Mouse (Mus musculus) CH12.LX (cell line): ENCODE data around the gene Vstm5. TPM values are rescaled to one million over a fixed set of nuclear protein-coding genes. Genes with fewer than 3 reads are reported as not detected.
A peak's percentile ranks its signal among the peaks of the same experiment; 100 is the strongest.

ENCODE experiments used
- DNase-seq: peaks from one replicate; pipeline ENCODE4 v3.0.0-alpha.2; 2013; ENCODE audit errors: extremely low read depth
- H3K27ac ChIP-seq: 2 replicates; pipeline ENCODE4 v1.5.1; 2012; ENCODE audit warnings: low read depth, mild to moderate bottlenecking, control low read depth, moderate library complexity; ENCODE audit not compliant: insufficient read depth
- H3K27me3 ChIP-seq: replicated peaks from 2 replicates; pipeline ENCODE3; 2012; ENCODE audit warnings: inconsistent platforms
- H3K36me3 ChIP-seq, 2 experiments: replicated peaks in 1 of 2; 2 replicates each; pipeline versions ENCODE3 to v1.6.1; 2012; ENCODE audit warnings: inconsistent platforms in 1 of 2, low read length in 1 of 2, mild to moderate bottlenecking in 1 of 2, mixed read lengths in 1 of 2, moderate library complexity in 1 of 2; ENCODE audit not compliant: control insufficient read depth in 1 of 2, insufficient read depth in 1 of 2
- H3K4me1 ChIP-seq, 2 experiments: 2 replicates each; pipeline ENCODE4 v1.6.1; 2012; ENCODE audit warnings: inconsistent platforms in 1 of 2, moderate library complexity in 1 of 2; ENCODE audit not compliant: insufficient read depth in 2 of 2, control insufficient read depth in 1 of 2
- H3K4me2 ChIP-seq: 2 replicates; pipeline ENCODE4 v1.6.1; 2012; ENCODE audit warnings: low read depth, mild to moderate bottlenecking, control low read depth; ENCODE audit not compliant: poor library complexity, insufficient read depth, severe bottlenecking
- H3K4me3 ChIP-seq, 3 experiments: fragments of 150-350 bp in 1 of 3; sonication (generic) in 1 of 3; replicated peaks in 1 of 3; 2 replicates each; pipeline versions ENCODE3 to v1.5.1; 2011 to 2012; ENCODE audit warnings: low read depth in 2 of 3, low read length in 2 of 3, mild to moderate bottlenecking in 2 of 3, moderate library complexity in 2 of 3, control low read depth in 1 of 3, improper control_type of control experiment in 1 of 3, inconsistent platforms in 1 of 3, mixed read lengths in 1 of 3; ENCODE audit not compliant: poor library complexity in 1 of 3
- H3K79me2 ChIP-seq: replicated peaks from 2 replicates; pipeline ENCODE4 v1.6.1; 2012; ENCODE audit warnings: mild to moderate bottlenecking, moderate library complexity; ENCODE audit not compliant: control insufficient read depth, poor library complexity, insufficient read depth, severe bottlenecking; ENCODE audit errors: extremely low read depth
- H3K9ac ChIP-seq: 2 replicates; pipeline ENCODE4 v1.6.1; 2012; ENCODE audit warnings: low read depth, mild to moderate bottlenecking, control low read depth, moderate library complexity; ENCODE audit not compliant: insufficient read depth
- H3K9me3 ChIP-seq: replicated peaks from 2 replicates; pipeline ENCODE3; 2012; ENCODE audit warnings: low read length, inconsistent platforms, mixed read lengths
- BHLHE40 ChIP-seq: IDR thresholded peaks from 2 replicates; pipeline ENCODE4 v1.6.1; 2011; ENCODE audit warnings: mild to moderate bottlenecking, low read depth, low read length, improper control_type of control experiment
- CHD2 ChIP-seq: IDR thresholded peaks from 2 replicates; pipeline ENCODE4 v1.6.1; 2011; ENCODE audit warnings: low read length, improper control_type of control experiment
- HCFC1 ChIP-seq: IDR thresholded peaks from 2 replicates; pipeline ENCODE4 v1.6.1; 2012; ENCODE audit warnings: low read depth, mild to moderate bottlenecking, inconsistent platforms, low read length, improper control_type of control experiment
- JUND ChIP-seq: conservative IDR thresholded peaks from 2 replicates; pipeline ENCODE4 v1.6.1; 2011; ENCODE audit warnings: low read depth, low read length, improper control_type of control experiment
- KAT2A ChIP-seq: IDR thresholded peaks from 2 replicates; pipeline ENCODE4 v1.6.1; 2012; ENCODE audit warnings: low read length, improper control_type of control experiment, inconsistent platforms; ENCODE audit not compliant: insufficient replicate concordance
- MAFK ChIP-seq: IDR thresholded peaks from 2 replicates; pipeline ENCODE4 v1.6.1; 2011; ENCODE audit warnings: low read length, improper control_type of control experiment; ENCODE audit not compliant: insufficient replicate concordance
- MAZ ChIP-seq: IDR thresholded peaks from 2 replicates; pipeline ENCODE4 v1.6.1; 2012; ENCODE audit warnings: low read depth, mild to moderate bottlenecking, inconsistent platforms, low read length, improper control_type of control experiment, moderate library complexity
- MEF2A ChIP-seq: IDR thresholded peaks from 2 replicates; pipeline ENCODE4 v1.6.1; 2014; ENCODE audit warnings: low read depth, mild to moderate bottlenecking, inconsistent platforms, low read length, improper control_type of control experiment, borderline replicate concordance
- NRF1 ChIP-seq: IDR thresholded peaks from 2 replicates; pipeline ENCODE4 v1.6.1; 2014; ENCODE audit warnings: low read depth, mild to moderate bottlenecking, inconsistent platforms, low read length, improper control_type of control experiment, moderate library complexity
- PAX5 ChIP-seq: IDR thresholded peaks from 2 replicates; pipeline ENCODE4 v1.6.1; 2012; ENCODE audit warnings: low read length, inconsistent platforms, mixed read lengths
- RAD21 ChIP-seq: IDR thresholded peaks from 2 replicates; pipeline ENCODE4 v1.6.1; 2011; ENCODE audit warnings: low read depth, mild to moderate bottlenecking, low read length, improper control_type of control experiment, moderate library complexity
- RCOR1 ChIP-seq: conservative IDR thresholded peaks from 2 replicates; pipeline ENCODE4 v1.6.1; 2012; ENCODE audit warnings: low read depth, mild to moderate bottlenecking, inconsistent platforms, low read length, improper control_type of control experiment
- SMC3 ChIP-seq: IDR thresholded peaks from 2 replicates; pipeline ENCODE4 v1.6.1; 2011; ENCODE audit warnings: low read depth, low read length, improper control_type of control experiment
- TCF12 ChIP-seq: IDR thresholded peaks from 2 replicates; pipeline ENCODE4 v1.6.1; 2014; ENCODE audit warnings: low read depth, mild to moderate bottlenecking, inconsistent platforms, low read length, improper control_type of control experiment
- USF1 ChIP-seq: IDR thresholded peaks from 2 replicates; pipeline ENCODE4 v1.6.1; 2014; ENCODE audit warnings: low read depth, mild to moderate bottlenecking, inconsistent platforms, low read length, improper control_type of control experiment
- ZC3H11A ChIP-seq: IDR thresholded peaks from 2 replicates; pipeline ENCODE4 v1.6.1; 2012; ENCODE audit warnings: low read depth, mild to moderate bottlenecking, inconsistent platforms, low read length, improper control_type of control experiment
- ZNF384 ChIP-seq: IDR thresholded peaks from 2 replicates; pipeline ENCODE4 v1.6.1; 2012; ENCODE audit warnings: low read depth, low read length, improper control_type of control experiment, inconsistent platforms
- dilution Hi-C: fragments of 300-500 bp; cut with MboI; formaldehyde crosslinking; loops from 2 replicates; pipeline ENCODE4 v1.14.3; 2020; ENCODE audit warnings: low sequenced_read_pairs; ENCODE audit not compliant: extremely low pct_unique_long_range_greater_than_20kb, extremely low pct_ligation_motif_present
- in situ Hi-C: fragments of 300-500 bp; cut with MboI; formaldehyde crosslinking; loops from 3 replicates; pipeline ENCODE4 v1.14.3; 2019; ENCODE audit warnings: low sequenced_read_pairs, low pct_ligation_motif_present, low pct_unique_long_range_greater_than_20kb, mixed read lengths
- polyA plus RNA-seq: library from polyadenylated mRNA; unstranded; fragments of >175 nt; gene quantifications from 2 replicates; pipeline ENCODE4 v1.2.1, GENCODE M21; 2012; ENCODE audit warnings: low read depth; ENCODE audit not compliant: insufficient read length
- total RNA-seq, 2 experiments: library from RNA; depleted of rRNA; stranded (reverse); fragments of 300-350 nt in 1 of 2; fragments of >200 nt in 1 of 2; gene quantifications; 2 replicates each; pipeline ENCODE4 v1.2.3; 2012 to 2014

Gene Vstm5
- total and polyA plus RNA-seq, 3 experiments = not detected

DNA sequence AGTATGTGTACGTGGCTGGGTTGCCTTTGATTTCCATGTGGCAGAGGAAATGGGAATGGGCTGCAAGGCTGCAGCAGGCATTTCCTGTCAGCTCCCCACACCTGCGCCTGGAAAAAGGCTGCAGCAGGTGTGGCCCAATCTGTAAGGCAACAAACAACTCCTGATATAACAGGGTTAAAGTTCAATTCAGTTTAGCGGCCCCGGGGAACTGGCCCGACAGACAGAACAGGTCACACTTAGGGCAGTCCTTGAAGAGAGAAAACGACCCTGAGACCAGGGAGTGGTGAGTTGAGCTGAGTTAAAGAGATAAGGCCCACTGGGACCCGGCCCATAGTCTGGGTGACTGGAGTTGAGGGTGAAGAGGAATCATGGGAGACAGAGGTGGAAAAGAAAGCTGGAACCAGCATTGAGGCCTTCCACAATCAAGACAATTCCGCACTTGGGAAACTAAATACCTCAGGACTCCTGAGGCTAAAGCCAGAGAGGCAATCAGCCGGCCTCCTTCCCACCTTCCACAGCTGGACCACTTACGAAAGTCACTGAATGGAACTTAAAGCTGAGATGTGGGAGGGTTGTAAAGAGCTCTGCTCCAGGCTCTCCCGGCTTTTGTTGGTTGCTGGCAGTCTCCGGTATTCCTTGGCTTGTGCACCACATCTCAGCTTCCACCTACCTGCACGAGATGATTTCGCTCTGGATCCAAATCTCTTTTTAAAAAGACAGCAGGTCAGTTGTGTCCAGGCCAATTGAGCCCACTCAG is 6.7 kb downstream of the Vstm5 start:
- Histone ChIP-seq H3K36me3 (no peaks in the 10 kb centered on the region), H3K4me2 (no peak overlapping the region), H3K4me1 (peaks cover 0 to 7% of the 10 kb centered on the region in 2 experiments; a peak in 2 of 4 replicates), H3K9ac (no peak overlapping the region), H3K9me3 (peaks cover 1% of the 10 kb centered on the region), H3K27ac (no peak overlapping the region), H3K79me2 (no peaks in the 10 kb centered on the region), H3K27me3 (no peaks in the 10 kb centered on the region), H3K4me3 (no peak overlapping the region)
- in situ Hi-C loops = no loop called here
- no peak for DNase-seq
- dilution Hi-C loops = no loop called here
- TF ChIP-seq MEF2A (no peak), PAX5 (no peak), MAZ (no peak), RCOR1 (no peak), KAT2A (no peak), HCFC1 (no peak), JUND (no peak), USF1 (no peak), NRF1 (no peak), RAD21 (no peak), TCF12 (no peak), CHD2 (no peak), ZC3H11A (no peak), MAFK (no peak), ZNF384 (no peak)

DNA sequence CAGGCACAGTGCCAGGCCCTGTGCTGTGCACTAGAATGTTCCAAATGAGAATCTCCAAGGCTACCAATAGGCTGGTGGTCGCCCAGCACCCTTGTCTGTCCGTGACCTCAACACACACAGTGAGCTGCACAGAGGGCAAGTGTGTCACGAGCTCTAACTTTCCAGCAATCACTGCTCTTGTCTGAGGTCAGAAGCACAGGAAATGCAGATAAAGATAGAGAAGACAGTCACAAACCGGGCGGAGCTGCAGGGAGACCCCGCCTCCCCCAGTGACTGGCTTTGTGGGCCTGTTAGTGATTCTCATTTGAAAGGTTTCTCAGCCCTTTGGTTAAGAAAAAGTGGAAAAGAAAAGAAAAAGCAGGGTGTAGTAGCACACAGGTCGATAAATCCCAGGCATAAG is 11.5 kb downstream of the Vstm5 start:
- in situ Hi-C loops = no loop called here
- no peak overlapping the region for H3K4me2 ChIP-seq
- H3K27me3 ChIP-seq = no peaks in the 10 kb centered on the region
- no peaks in the 10 kb centered on the region for H3K36me3 ChIP-seq
- TF ChIP-seq SMC3 (no peak), BHLHE40 (peak; percentile 53; the same call in 1 of the 2 replicates), KAT2A (no peak)
- TF ChIP-seq, all 38 proteins: peak for 1
- DNase-seq = peak; percentile 67
- dilution Hi-C loops = no loop called here
- Histone ChIP-seq H3K9ac (no peak overlapping the region), H3K9me3 (peaks cover 1% of the 10 kb centered on the region), H3K27ac (no peak overlapping the region), H3K4me1 (peaks cover 0 to 10% of the 10 kb centered on the region in 2 experiments; a peak in 2 of 4 replicates), H3K4me3 (no peak overlapping the region), H3K79me2 (no peaks in the 10 kb centered on the region)
